Mouse (Mus musculus): ENCODE measurements around the gene Mindy1. TPM values are rescaled to one million over a fixed set of nuclear protein-coding genes. Genes with fewer than 3 reads are reported as not detected.

Gene Mindy1
- total and polyA plus RNA-seq, 3 experiments: 5.0 to 14.4 (median 5.4) TPM

- H3K4me1 ChIP-seq (ENCODE audit: control insufficient read depth in 1 of 2, insufficient read depth in 2 of 2): peaks cover 0 to 23% of the 10 kb centered on the region in 2 experiments; a peak in 2 of 4 replicates
- 0 out of 2 replicates have a peak, but pooled peaks cover 2% of the 10 kb centered on the region for H3K79me2 ChIP-seq (replicated peaks; ENCODE audit: control insufficient read depth, extremely low read depth, insufficient read depth, poor library complexity, severe bottlenecking)
- peak overlapping the region; percentile 68 to 86 (median 75) for H3K4me3 ChIP-seq (replicated peaks in 1 of 3; ENCODE audit: low read depth in 2 of 3, low read length in 2 of 3, poor library complexity in 1 of 3)
- peak; percentile 40; the same call in 1 of the 2 replicates for TF ChIP-seq TBP (conservative IDR thresholded peaks at IDR 0.05; ENCODE audit: low read depth, low read length)
- TF ChIP-seq ZNF384 (IDR thresholded peaks at IDR 0.05; ENCODE audit: low read depth, low read length): no peak
- dilution Hi-C loops (cut with MboI; ENCODE audit: extremely low pct_ligation_motif_present, extremely low pct_unique_long_range_greater_than_20kb, low sequenced_read_pairs): no loop called here
- peak overlapping the region; percentile 41; the same call in 1 of the 2 replicates for H3K27ac ChIP-seq (ENCODE audit: insufficient read depth, low read depth)
- peak; percentile 37 for DNase-seq (ENCODE audit: extremely low read depth)
- H3K4me2 ChIP-seq (ENCODE audit: insufficient read depth, low read depth, poor library complexity, severe bottlenecking): peak overlapping the region; percentile 80
- H3K27me3 ChIP-seq (replicated peaks): no peaks in the 10 kb centered on the region
- peak overlapping the region; percentile 96 for H3K9ac ChIP-seq (ENCODE audit: insufficient read depth, low read depth)
- no peaks in the 10 kb centered on the region for H3K9me3 ChIP-seq (replicated peaks; ENCODE audit: low read length)
- H3K36me3 ChIP-seq (replicated peaks in 1 of 2; ENCODE audit: control insufficient read depth in 1 of 2, insufficient read depth in 1 of 2, low read length in 1 of 2): peaks cover 0 to 2% of the 10 kb centered on the region in 2 experiments
- in situ Hi-C loops (cut with MboI; ENCODE audit: low pct_ligation_motif_present, low pct_unique_long_range_greater_than_20kb, low sequenced_read_pairs): no loop called here
Observed at GRCm38 (mm10) chr3:95282381-95282864, 1.3 kb downstream of the Mindy1 start.

GRCm38 (mm10) chr3:95282865-95283588, 1.9 kb downstream of the Mindy1 start:
- Histone ChIP-seq H3K9ac (ENCODE audit: insufficient read depth, low read depth) (peak overlapping the region; percentile 96), H3K36me3 (replicated peaks in 1 of 2; ENCODE audit: control insufficient read depth in 1 of 2, insufficient read depth in 1 of 2, low read length in 1 of 2) (peaks cover 2 to 7% of the 10 kb centered on the region in 2 experiments), H3K27me3 (replicated peaks) (no peaks in the 10 kb centered on the region), H3K9me3 (replicated peaks; ENCODE audit: low read length) (no peaks in the 10 kb centered on the region), H3K4me3 (replicated peaks in 1 of 3; ENCODE audit: low read depth in 2 of 3, low read length in 2 of 3, poor library complexity in 1 of 3) (peak overlapping the region; percentile 68 to 86 (median 75)), H3K4me1 (ENCODE audit: control insufficient read depth in 1 of 2, insufficient read depth in 2 of 2) (peaks cover 0 to 22% of the 10 kb centered on the region in 2 experiments; a peak in 2 of 4 replicates), H3K79me2 (replicated peaks; ENCODE audit: control insufficient read depth, extremely low read depth, insufficient read depth, poor library complexity, severe bottlenecking) (0 out of 2 replicates have a peak, but pooled peaks cover 2% of the 10 kb centered on the region), H3K4me2 (ENCODE audit: insufficient read depth, low read depth, poor library complexity, severe bottlenecking) (peak overlapping the region; percentile 80), H3K27ac (ENCODE audit: insufficient read depth, low read depth) (peak overlapping the region; percentile 41; the same call in 1 of the 2 replicates)
- no peak for TF ChIP-seq USF1 (IDR thresholded peaks at IDR 0.05; ENCODE audit: low read depth, low read length)
- no peak for TF ChIP-seq UBTF (IDR thresholded peaks at IDR 0.05; ENCODE audit: low read depth, low read length)
- TF ChIP-seq ZMIZ1 (IDR thresholded peaks at IDR 0.05; ENCODE audit: low read depth, low read length): 0 out of 2 replicates have a peak, but pooled peaks have one; percentile 31
- no peak for TF ChIP-seq RCOR1 (conservative IDR thresholded peaks at IDR 0.05; ENCODE audit: low read depth, low read length)
- TF ChIP-seq MEF2A (IDR thresholded peaks at IDR 0.05; ENCODE audit: borderline replicate concordance, low read depth, low read length): no peak
- TF ChIP-seq NELFE (IDR thresholded peaks at IDR 0.05; ENCODE audit: low read depth, low read length): 0 out of 2 replicates have a peak, but pooled peaks have one; percentile 10
- TF ChIP-seq CHD2 (IDR thresholded peaks at IDR 0.05; ENCODE audit: low read length): 0 out of 2 replicates have a peak, but pooled peaks have one; percentile 23
- no peak for TF ChIP-seq ZKSCAN1 (IDR thresholded peaks at IDR 0.05; ENCODE audit: borderline replicate concordance, low read depth, low read length)
- 0 out of 2 replicates have a peak, but pooled peaks have one; percentile 34 for TF ChIP-seq TBP (conservative IDR thresholded peaks at IDR 0.05; ENCODE audit: low read depth, low read length)
- 0 out of 2 replicates have a peak, but pooled peaks have one; percentile 27 for TF ChIP-seq POLR2A (IDR thresholded peaks at IDR 0.05; ENCODE audit: low read depth, low read length)
- TF ChIP-seq RAD21 (IDR thresholded peaks at IDR 0.05; ENCODE audit: low read depth, low read length): no peak
- peak; percentile 29; the same call in 1 of the 2 replicates for TF ChIP-seq MXI1 (IDR thresholded peaks at IDR 0.05; ENCODE audit: low read depth, low read length)
- no peak for TF ChIP-seq POLR2AphosphoS2 (IDR thresholded peaks at IDR 0.05; ENCODE audit: low read depth, low read length)
- TF ChIP-seq JUND (conservative IDR thresholded peaks at IDR 0.05; ENCODE audit: low read depth, low read length): no peak
- TF ChIP-seq KAT2A (IDR thresholded peaks at IDR 0.05; ENCODE audit: insufficient replicate concordance, low read length): no peak
- no peak; the same call in 1 of the 2 replicates for TF ChIP-seq TCF12 (IDR thresholded peaks at IDR 0.05; ENCODE audit: low read depth, low read length)
- TF ChIP-seq SMC3 (IDR thresholded peaks at IDR 0.05; ENCODE audit: low read depth, low read length): no peak
- no peak for TF ChIP-seq CTCF (conservative IDR thresholded peaks at IDR 0.05 in 1 of 2, IDR thresholded peaks at IDR 0.05 in 1 of 2; ENCODE audit: low read depth in 2 of 2, low read length in 2 of 2)
- peak; percentile 20; the same call in 1 of the 2 replicates for TF ChIP-seq HCFC1 (IDR thresholded peaks at IDR 0.05; ENCODE audit: low read depth, low read length)
- no peak for TF ChIP-seq JUN (IDR thresholded peaks at IDR 0.05; ENCODE audit: insufficient read depth, low read depth, low read length)
- TF ChIP-seq GABPA (IDR thresholded peaks at IDR 0.05; ENCODE audit: insufficient replicate concordance, low read depth, low read length): no peak
- TF ChIP-seq ELF1 (IDR thresholded peaks at IDR 0.05; ENCODE audit: low read depth, low read length): peak; percentile 74
- TF ChIP-seq ETS1 (conservative IDR thresholded peaks at IDR 0.05; ENCODE audit: low read depth, low read length): no peak; the same call in 1 of the 2 replicates
- peak; percentile 36; the same call in 1 of the 2 replicates for TF ChIP-seq SIN3A (IDR thresholded peaks at IDR 0.05; ENCODE audit: low read length)
- TF ChIP-seq ZNF384 (IDR thresholded peaks at IDR 0.05; ENCODE audit: low read depth, low read length): no peak
- TF ChIP-seq NRF1 (IDR thresholded peaks at IDR 0.05; ENCODE audit: low read depth, low read length): no peak
- TF ChIP-seq ZC3H11A (IDR thresholded peaks at IDR 0.05; ENCODE audit: low read depth, low read length): no peak
- in situ Hi-C loops (cut with MboI; ENCODE audit: low pct_ligation_motif_present, low pct_unique_long_range_greater_than_20kb, low sequenced_read_pairs): no loop called here
- dilution Hi-C loops (cut with MboI; ENCODE audit: extremely low pct_ligation_motif_present, extremely low pct_unique_long_range_greater_than_20kb, low sequenced_read_pairs): no loop called here
- DNase-seq (ENCODE audit: extremely low read depth): peak; percentile 28
